Mouse (Mus musculus): Measurements from ENCODE around the gene Vps26c.

Vps26c gene

GRCm38 (mm10) chr16:94549813-94550212 is 23.2 kb upstream of the Vps26c start:
- in situ Hi-C loops (cut with MboI): no loop called here

GRCm38 (mm10) chr16:94545781-94546562 is 19.3 kb upstream of the Vps26c start:
- in situ Hi-C loops (cut with MboI): no loop called here

- in situ Hi-C loops (cut with MboI): no loop called here
Observed at GRCm38 (mm10) chr16:94544540-94545105, 18.0 kb upstream of the Vps26c start.

- in situ Hi-C loops (cut with MboI): no loop called here
Observed at GRCm38 (mm10) chr16:94542898-94543297, 16.3 kb upstream of the Vps26c start.

- in situ Hi-C loops (cut with MboI): no loop called here
Observed at GRCm38 (mm10) chr16:94540140-94540539, 13.5 kb upstream of the Vps26c start.

GRCm38 (mm10) chr16:94537159-94537527 is 10.5 kb upstream of the Vps26c start:
- in situ Hi-C loops (cut with MboI): no loop called here

GRCm38 (mm10) chr16:94536417-94537158 is 10.0 kb upstream of the Vps26c start:
- in situ Hi-C loops (cut with MboI): no loop called here

- in situ Hi-C loops (cut with MboI): no loop called here
Observed at GRCm38 (mm10) chr16:94535716-94536115, 9.1 kb upstream of the Vps26c start.

- in situ Hi-C loops (cut with MboI): no loop called here
Observed at GRCm38 (mm10) chr16:94533679-94534078, 7.0 kb upstream of the Vps26c start.

- in situ Hi-C loops (cut with MboI): no loop called here
Observed at GRCm38 (mm10) chr16:94531268-94531667, 4.6 kb upstream of the Vps26c start.

GRCm38 (mm10) chr16:94527546-94527945 is 916 bp upstream of the Vps26c start:
- in situ Hi-C loops (cut with MboI): loop anchor here (5.0 kb wide), 1 partner anchor 40 kb away; no protein-coding TSS in a partner anchor

GRCm38 (mm10) chr16:94527152-94527534 is 513 bp upstream of the Vps26c start:
- in situ Hi-C loops (cut with MboI): loop anchor here (5.0 kb wide), 1 partner anchor 40 kb away; no protein-coding TSS in a partner anchor

- in situ Hi-C loops (cut with MboI): loop anchor here (5.0 kb wide), 1 partner anchor 41 kb away; no protein-coding TSS in a partner anchor
Observed at GRCm38 (mm10) chr16:94525955-94526343, 681 bp downstream of the Vps26c start.

GRCm38 (mm10) chr16:94524691-94525090 is 1.9 kb downstream of the Vps26c start:
- in situ Hi-C loops (cut with MboI): loop anchor here (5.0 kb wide), 1 partner anchor 43 kb away; no protein-coding TSS in a partner anchor

GRCm38 (mm10) chr16:94523594-94524377 is 2.8 kb downstream of the Vps26c start:
- in situ Hi-C loops (cut with MboI): no loop called here

GRCm38 (mm10) chr16:94519028-94519427 is 7.6 kb downstream of the Vps26c start:
- in situ Hi-C loops (cut with MboI): no loop called here

- in situ Hi-C loops (cut with MboI): no loop called here
Observed at GRCm38 (mm10) chr16:94517606-94518005, 9.0 kb downstream of the Vps26c start.

- in situ Hi-C loops (cut with MboI): no loop called here
Observed at GRCm38 (mm10) chr16:94509983-94510382, 16.6 kb downstream of the Vps26c start.

GRCm38 (mm10) chr16:94508769-94509168 is 17.9 kb downstream of the Vps26c start:
- in situ Hi-C loops (cut with MboI): no loop called here

GRCm38 (mm10) chr16:94507071-94507470 is 19.6 kb downstream of the Vps26c start:
- in situ Hi-C loops (cut with MboI): no loop called here

- in situ Hi-C loops (cut with MboI): no loop called here
Observed at GRCm38 (mm10) chr16:94504192-94504591, 22.4 kb downstream of the Vps26c start.

GRCm38 (mm10) chr16:94497911-94498310 is 28.7 kb downstream of the Vps26c start:
- in situ Hi-C loops (cut with MboI): no loop called here
